Mouse (Mus musculus): ENCODE measurements around the gene BC017158.

BC017158 gene

DNA sequence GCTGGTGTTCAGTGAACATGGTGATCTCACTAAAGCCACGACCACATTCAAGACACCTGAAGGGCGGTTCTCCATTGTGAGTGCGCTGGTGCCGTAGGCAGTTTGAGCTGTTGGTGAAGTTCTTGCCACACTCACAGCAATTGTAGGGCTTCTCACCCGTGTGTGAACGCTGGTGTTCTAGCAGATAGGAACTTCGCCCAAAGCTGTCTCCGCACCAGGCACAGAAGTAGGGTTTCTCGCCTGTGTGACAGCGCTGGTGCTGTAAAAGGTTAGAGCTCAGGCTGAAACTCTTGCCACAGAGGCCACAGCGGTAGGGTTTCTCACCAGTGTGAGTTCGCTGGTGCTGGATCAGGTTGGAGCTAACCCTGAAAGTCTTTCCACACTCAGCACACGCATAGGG, 61.5 kb downstream of the BC017158 start:
- DNase-seq (ENCODE audit: low read depth, low spot score), result no peak

DNA sequence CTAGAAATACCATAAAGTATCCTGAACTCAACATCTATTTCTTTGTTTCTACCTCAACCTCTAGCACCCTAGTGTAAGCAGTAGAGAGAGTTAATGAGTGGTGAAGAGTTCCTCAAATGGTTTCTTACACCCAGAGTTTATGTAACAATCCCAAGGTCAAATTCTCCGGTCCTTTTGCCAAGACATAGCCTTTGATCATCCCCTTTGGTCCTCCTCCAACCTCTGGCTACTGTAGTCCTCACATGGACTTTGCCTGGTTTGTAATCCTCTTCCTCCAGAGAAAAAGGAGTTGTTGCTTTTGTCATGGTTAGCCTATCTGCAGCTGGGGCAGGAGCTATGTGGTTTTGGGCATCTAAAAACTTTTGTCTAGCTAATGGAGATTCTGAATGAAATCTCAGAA, 62.5 kb downstream of the BC017158 start:
- DNase-seq (ENCODE audit: low read depth, low spot score), result no peak

- no peak for DNase-seq (ENCODE audit: low read depth, low spot score)
Measured at GRCm38 (mm10) chr7:128234796-128235195, 63.2 kb downstream of the BC017158 start.

- DNase-seq (ENCODE audit: low read depth, low spot score), result no peak
Measured at GRCm38 (mm10) chr7:128231741-128232140, 66.2 kb downstream of the BC017158 start.

Measured in brain, adult 2 months (tissue).